Mouse (Mus musculus) thymus, adult 2 months (tissue): Measurements from ENCODE around the gene Cnbp. TPM values are rescaled to one million over a fixed set of nuclear protein-coding genes. Genes with fewer than 3 reads are reported as not detected.

Experiments used
- DNase-seq: peaks from one replicate; pipeline ENCODE4 v3.0.0; 2021
- H3K27ac ChIP-seq: fragments of 200-500 bp; 2 replicates; pipeline ENCODE4 v1.5.1; 2012; ENCODE audit warnings: low read length, control low read depth; ENCODE audit not compliant: control insufficient read depth, insufficient read depth
- H3K27me3 ChIP-seq: fragments of 200-500 bp; 2 replicates; pipeline ENCODE4 v1.6.1; 2012; ENCODE audit warnings: mild to moderate bottlenecking, low read length, moderate library complexity, mixed read lengths; ENCODE audit not compliant: control insufficient read depth, insufficient read depth
- H3K36me3 ChIP-seq: fragments of 200-500 bp; 2 replicates; pipeline ENCODE4 v1.6.1; 2012; ENCODE audit warnings: mild to moderate bottlenecking, low read length, moderate library complexity; ENCODE audit not compliant: control insufficient read depth, insufficient read depth
- H3K4me1 ChIP-seq: fragments of 200-500 bp; replicated peaks from 2 replicates; pipeline ENCODE4 v1.6.1; 2012; ENCODE audit warnings: low read length; ENCODE audit not compliant: control insufficient read depth, insufficient read depth
- H3K4me3 ChIP-seq: fragments of 200-500 bp; 2 replicates; pipeline ENCODE4 v1.5.1; 2012; ENCODE audit warnings: mild to moderate bottlenecking, low read length, control low read depth, moderate library complexity; ENCODE audit not compliant: control insufficient read depth, insufficient read depth
- CTCF ChIP-seq: fragments of 200-500 bp; IDR thresholded peaks from 2 replicates; pipeline ENCODE4 v1.5.1; 2012; ENCODE audit warnings: mild to moderate bottlenecking, control low read depth, low read length, moderate library complexity, borderline replicate concordance; ENCODE audit not compliant: control insufficient read depth, poor library complexity, insufficient read depth; ENCODE audit errors: extremely low read depth
- POLR2A ChIP-seq: fragments of 200-500 bp; IDR thresholded peaks from 2 replicates; pipeline ENCODE4 v1.6.1; 2012; ENCODE audit warnings: mild to moderate bottlenecking, low read length, control low read depth, moderate library complexity; ENCODE audit not compliant: control insufficient read depth, poor library complexity, insufficient read depth; ENCODE audit errors: extremely low read depth
- WGBS: fragments of 180-500 bp; shearing (Covaris S2); methylation state at CpG from one replicate; pipeline ENCODE4 v1.1.7; 2018; 5-methylcytosine and 5-hydroxymethylcytosine counted together
- polyA plus RNA-seq: library from polyadenylated mRNA; depleted of rRNA; stranded (reverse); fragments of >200 nt; gene quantifications from 2 replicates; pipeline ENCODE4 v1.2.3, GENCODE M21; 2012

The Cnbp gene
- polyA plus RNA-seq, 1 experiment, result 311 TPM

DNA sequence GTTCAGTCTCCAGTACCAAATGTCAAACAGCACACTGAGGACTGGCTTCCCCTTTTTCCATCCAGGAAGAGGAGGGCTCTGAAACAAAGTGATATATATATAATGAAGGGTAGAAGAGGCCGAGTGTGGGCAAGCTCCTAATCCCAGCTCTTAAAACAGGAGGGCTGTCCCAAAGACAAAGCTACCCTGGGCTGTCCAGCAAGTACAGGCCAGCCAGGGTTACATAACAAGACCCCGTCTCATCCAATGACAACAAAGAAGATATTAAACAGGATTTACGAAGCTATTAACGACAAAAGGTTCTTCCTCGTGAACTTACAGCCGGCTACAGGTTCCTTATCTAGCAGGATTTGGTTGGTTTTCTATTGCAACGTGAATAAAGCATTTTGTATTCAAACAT is 46.0 kb downstream of the Cnbp start:
- WGBS, result 94% methylated on average over 7 of the region's 7 CpGs
- Histone ChIP-seq H3K36me3 (no peaks in the 10 kb centered on the region), H3K27me3 (no peaks in the 10 kb centered on the region), H3K4me3 (no peak overlapping the region), H3K27ac (no peak overlapping the region), H3K4me1 (peaks cover 7% of the 10 kb centered on the region; the same call in 1 of the 2 replicates)
- DNase-seq, result no peak
- TF ChIP-seq CTCF (no peak), POLR2A (no peak)

DNA sequence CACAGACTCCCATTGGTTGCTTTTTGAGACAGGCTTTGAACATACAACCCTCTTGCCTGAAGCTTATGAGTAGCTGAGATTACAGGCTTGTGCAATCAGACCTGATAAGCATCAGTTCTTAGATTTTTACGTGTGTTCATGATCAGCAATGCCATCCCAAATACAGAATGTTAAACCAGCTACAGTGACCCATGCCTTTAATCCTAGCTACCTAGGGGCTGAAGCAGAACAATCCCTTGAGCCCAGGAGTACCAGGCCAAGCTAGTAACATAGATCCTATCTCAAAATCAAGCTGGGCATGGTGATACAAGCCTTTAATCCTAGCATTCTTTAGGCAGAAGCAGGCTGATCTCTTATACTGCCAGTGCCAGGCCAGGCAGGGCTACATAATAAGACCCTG is 46.9 kb downstream of the Cnbp start:
- WGBS, result 82% methylated on average over 1 of the region's 1 CpGs
- H3K4me3 ChIP-seq, result no peak overlapping the region
- H3K36me3 ChIP-seq, result no peaks in the 10 kb centered on the region
- H3K4me1 ChIP-seq, result no peaks in the 10 kb centered on the region; the same call in 1 of the 2 replicates
- no peak for TF ChIP-seq CTCF
- TF ChIP-seq POLR2A, result no peak
- no peak overlapping the region for H3K27ac ChIP-seq
- H3K27me3 ChIP-seq, result no peaks in the 10 kb centered on the region
- DNase-seq, result no peak

DNA sequence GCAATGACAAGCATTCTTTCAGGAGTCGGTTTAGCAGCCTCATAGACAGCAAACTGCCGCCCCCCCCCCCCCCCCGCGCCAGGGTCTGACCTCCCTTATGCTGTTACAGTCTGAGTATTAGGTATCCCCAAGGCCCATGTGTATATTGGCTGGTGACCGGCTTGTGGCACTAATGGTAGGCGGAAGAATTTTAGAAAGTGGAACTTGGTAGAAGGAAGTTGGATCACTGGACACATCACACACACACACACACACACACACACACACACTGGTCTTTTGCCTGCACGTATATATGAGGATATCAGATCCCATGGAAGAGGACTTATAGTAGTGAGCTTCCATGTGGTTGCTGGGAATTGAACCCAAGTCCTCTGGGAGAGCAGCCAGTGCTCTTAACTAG is 48.4 kb downstream of the Cnbp start:
- Histone ChIP-seq H3K4me1 (no peaks in the 10 kb centered on the region; the same call in 1 of the 2 replicates), H3K36me3 (no peaks in the 10 kb centered on the region), H3K27me3 (no peaks in the 10 kb centered on the region), H3K4me3 (no peak overlapping the region), H3K27ac (no peak overlapping the region)
- TF ChIP-seq POLR2A (no peak), CTCF (no peak)
- DNase-seq, result no peak
- WGBS, result 91% methylated on average over 7 of the region's 7 CpGs

DNA sequence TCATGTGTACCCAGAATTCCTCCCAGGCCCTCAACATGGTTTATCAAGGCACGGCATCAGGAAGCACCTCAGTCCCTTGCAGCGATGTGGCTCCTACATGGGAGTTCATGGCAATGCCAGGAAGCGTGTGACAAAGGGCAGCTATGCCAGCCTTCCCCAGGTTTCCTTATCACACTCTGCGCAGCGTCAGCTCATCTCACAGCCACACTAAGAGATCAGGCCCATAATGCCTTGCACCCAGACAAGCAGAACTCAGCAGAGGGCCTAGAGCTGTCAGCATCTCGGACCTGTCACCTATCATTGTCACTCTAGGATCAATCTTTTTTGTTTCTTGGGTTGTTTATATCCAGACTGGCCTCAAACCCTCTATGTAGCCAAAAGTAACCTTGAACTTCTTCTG is 51.3 kb downstream of the Cnbp start:
- no peaks in the 10 kb centered on the region for H3K36me3 ChIP-seq
- H3K27me3 ChIP-seq, result no peaks in the 10 kb centered on the region
- TF ChIP-seq CTCF (no peak), POLR2A (no peak)
- no peak overlapping the region for H3K27ac ChIP-seq
- H3K4me1 ChIP-seq, result no peaks in the 10 kb centered on the region
- DNase-seq, result no peak
- no peak overlapping the region for H3K4me3 ChIP-seq
- 94% methylated on average over 6 of the region's 6 CpGs for WGBS

DNA sequence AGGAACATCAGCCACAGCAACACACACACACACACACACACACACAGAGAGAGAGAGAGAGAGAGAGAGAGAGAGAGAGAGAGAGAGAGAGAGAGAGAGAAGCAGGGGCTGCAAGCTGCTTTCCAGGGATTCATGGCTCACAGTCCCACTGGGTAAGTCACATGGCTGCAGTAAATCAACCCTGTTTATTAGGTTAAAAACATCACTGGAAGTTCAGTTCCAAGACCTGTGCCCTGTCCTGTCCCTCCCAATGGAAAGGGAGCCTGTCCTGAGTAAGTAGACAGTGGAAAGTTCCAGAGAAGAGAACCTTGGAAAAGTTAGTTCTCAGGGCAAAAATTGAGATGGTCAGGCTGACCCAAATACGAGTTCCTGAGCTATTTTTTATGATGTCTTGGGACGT is 53.6 kb downstream of the Cnbp start:
- Histone ChIP-seq H3K36me3 (no peaks in the 10 kb centered on the region), H3K27me3 (no peaks in the 10 kb centered on the region), H3K27ac (no peak overlapping the region), H3K4me3 (no peak overlapping the region), H3K4me1 (no peaks in the 10 kb centered on the region)
- no peak for DNase-seq
- no peak for TF ChIP-seq POLR2A
- TF ChIP-seq CTCF, result no peak
- WGBS, result 89% methylated on average over 2 of the region's 2 CpGs

DNA sequence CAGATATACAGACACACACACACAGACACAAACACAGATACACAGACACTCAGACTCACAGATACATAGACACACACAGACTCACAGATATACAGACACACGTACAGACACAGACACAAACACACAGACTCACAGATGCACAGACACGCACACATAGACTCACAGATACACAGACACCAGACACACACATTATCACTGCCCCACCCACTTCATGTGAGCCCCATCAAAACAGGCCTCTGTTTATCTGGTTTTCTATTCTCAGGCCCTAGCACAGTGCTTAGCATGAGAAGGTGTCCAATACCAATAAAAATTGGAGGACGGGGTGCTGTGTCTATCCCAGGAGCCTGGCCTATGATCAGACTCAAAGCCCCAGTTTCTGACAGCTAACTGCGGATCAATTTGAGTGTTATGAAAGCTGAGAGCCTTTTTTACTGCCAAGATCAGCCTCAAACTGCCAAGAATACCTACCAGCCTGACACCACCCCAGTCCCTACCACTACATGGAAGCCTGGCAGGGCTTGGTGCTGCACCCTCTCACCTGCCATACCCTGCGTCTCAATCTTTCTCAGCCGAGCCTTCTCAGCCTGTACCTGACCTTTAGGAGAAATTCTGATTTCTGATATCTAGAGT is 54.5 kb downstream of the Cnbp start:
- H3K27me3 ChIP-seq, result no peaks in the 10 kb centered on the region
- H3K4me1 ChIP-seq, result no peaks in the 10 kb centered on the region
- no peak overlapping the region for H3K4me3 ChIP-seq
- no peaks in the 10 kb centered on the region for H3K36me3 ChIP-seq
- TF ChIP-seq POLR2A (no peak), CTCF (no peak)
- H3K27ac ChIP-seq, result no peak overlapping the region
- no peak for DNase-seq
- 93% methylated on average over 6 of the region's 6 CpGs for WGBS

DNA sequence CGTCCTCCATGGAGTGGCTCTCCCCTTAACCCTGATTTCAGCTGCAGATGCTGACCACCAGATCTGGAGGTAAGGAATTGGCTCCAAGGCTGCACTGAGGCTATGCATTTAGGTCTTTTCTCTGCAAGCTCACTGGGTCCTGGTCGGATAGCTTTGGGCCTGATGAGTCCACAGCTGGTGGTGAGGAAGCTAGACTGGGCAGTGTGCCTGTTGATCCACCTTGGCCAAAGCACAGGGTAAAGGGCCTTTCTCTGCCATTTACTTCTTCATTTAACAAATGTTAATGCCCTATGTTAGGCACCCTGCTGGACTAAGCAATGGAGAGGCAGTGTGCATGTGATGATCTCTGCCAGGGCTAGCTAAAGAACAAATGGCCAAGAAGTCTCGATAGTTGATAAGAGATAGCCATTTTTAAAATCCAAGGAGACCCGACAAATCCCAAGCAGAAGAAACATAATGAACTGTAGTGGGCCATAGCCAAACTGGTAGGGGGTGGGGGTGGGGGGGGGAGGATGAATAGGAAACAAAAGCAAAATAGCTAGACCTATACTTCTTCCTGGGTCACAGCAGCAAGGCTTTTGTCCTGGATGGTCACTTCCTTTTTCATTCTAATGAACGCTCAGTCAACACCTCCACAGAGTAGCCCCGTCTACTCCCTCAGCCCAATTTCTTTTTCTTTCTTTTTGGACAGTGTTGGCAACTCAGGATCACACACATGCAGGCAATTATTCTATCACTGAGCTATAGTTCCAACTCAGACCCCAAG is 55.3 kb downstream of the Cnbp start:
- Histone ChIP-seq H3K27ac (no peak overlapping the region), H3K36me3 (no peaks in the 10 kb centered on the region), H3K4me1 (no peaks in the 10 kb centered on the region), H3K27me3 (no peaks in the 10 kb centered on the region), H3K4me3 (no peak overlapping the region)
- DNase-seq, result no peak
- 93% methylated on average over 6 of the region's 6 CpGs for WGBS
- TF ChIP-seq POLR2A, result no peak
- TF ChIP-seq CTCF, result no peak
